ENCODE assay signal across 20 mouse cellular contexts in genomic region chr1:62976742-62977141, GRCm38 (mm10).
DNase-seq lines count a peak whose midpoint lies in the region; ATAC-seq and TF ChIP-seq lines count a peak whose summit lies in the region.
"Had no signal": no experiment of that assay in that cellular context is flagged by ENCODE, and none has a peak within 500 bp of the region (broad histone marks: within the 10 kb centered on the region; RNA-seq: fewer than 3 reads in every experiment).

No protein-coding gene starts in this region.

- no peak for TF ChIP-seq EP300 in liver, postnatal 0 days (IDR thresholded peaks at IDR 0.05; ENCODE audit: low read depth)

- no peak for TF ChIP-seq CTCF in liver, postnatal 0 days (IDR thresholded peaks at IDR 0.05; ENCODE audit: low read depth)

- H3K27me3 ChIP-seq in hindbrain, embryonic 11.5 days (ENCODE audit: control insufficient read depth, insufficient read depth, low read length): no peaks in the 10 kb centered on the region
- H3K27me3 ChIP-seq in hindbrain, embryonic 12.5 days: no peaks in the 10 kb centered on the region
- H3K27me3 ChIP-seq in embryonic facial prominence, embryonic 10.5 days (replicated peaks; ENCODE audit: low read depth, poor library complexity, severe bottlenecking): no peaks in the 10 kb centered on the region
- H3K27me3 ChIP-seq in liver, postnatal 0 days (ENCODE audit: insufficient read depth, low read length): no peaks in the 10 kb centered on the region
- H3K27me3 ChIP-seq: embryonic facial prominence, embryonic 15.5 days; forebrain, embryonic 13.5 days; hindbrain, embryonic 15.5 days had no signal

- H3K4me1 ChIP-seq in hindbrain, embryonic 11.5 days (replicated peaks; ENCODE audit: control insufficient read depth, insufficient read depth, low read length): no peaks in the 10 kb centered on the region
- no peaks in the 10 kb centered on the region for H3K4me1 ChIP-seq in hindbrain, embryonic 12.5 days
- H3K4me1 ChIP-seq in embryonic facial prominence, embryonic 10.5 days: no peaks in the 10 kb centered on the region
- H3K4me1 ChIP-seq in liver, postnatal 0 days (ENCODE audit: insufficient read depth): no peaks in the 10 kb centered on the region
- H3K4me1 ChIP-seq: embryonic facial prominence, embryonic 15.5 days; forebrain, embryonic 13.5 days; hindbrain, embryonic 15.5 days; midbrain, embryonic 13.5 days had no signal

- H3K27ac ChIP-seq in hindbrain, embryonic 11.5 days (ENCODE audit: low read depth, low read length): no peak overlapping the region
- H3K27ac ChIP-seq in hindbrain, embryonic 12.5 days: no peak overlapping the region
- H3K27ac ChIP-seq in embryonic facial prominence, embryonic 10.5 days (replicated peaks): no peak overlapping the region
- H3K27ac ChIP-seq in liver, postnatal 0 days (ENCODE audit: low read depth): no peak overlapping the region
- H3K27ac ChIP-seq: embryonic facial prominence, embryonic 15.5 days; forebrain, embryonic 13.5 days; hindbrain, embryonic 15.5 days; midbrain, embryonic 13.5 days had no signal

- H3K4me3 ChIP-seq in hindbrain, embryonic 11.5 days (ENCODE audit: low read depth, low read length): no peak overlapping the region
- H3K4me3 ChIP-seq in hindbrain, embryonic 12.5 days: no peak overlapping the region
- H3K4me3 ChIP-seq in embryonic facial prominence, embryonic 10.5 days: no peak overlapping the region
- no peak overlapping the region for H3K4me3 ChIP-seq in liver, postnatal 0 days (ENCODE audit: low read depth, low read length)
- H3K4me3 ChIP-seq: embryonic facial prominence, embryonic 15.5 days; forebrain, embryonic 13.5 days; hindbrain, embryonic 15.5 days; midbrain, embryonic 13.5 days had no signal

- no peak overlapping the region for H3K4me2 ChIP-seq in hindbrain, embryonic 11.5 days (replicated peaks; ENCODE audit: low read depth, low read length)
- H3K4me2 ChIP-seq in hindbrain, embryonic 12.5 days (replicated peaks): no peak overlapping the region
- H3K4me2 ChIP-seq in liver, postnatal 0 days (ENCODE audit: low read depth, low read length): no peak overlapping the region
- H3K4me2 ChIP-seq: embryonic facial prominence, embryonic 15.5 days; forebrain, embryonic 13.5 days; hindbrain, embryonic 15.5 days; lung, embryonic 14.5 days; midbrain, embryonic 13.5 days had no signal

- no peaks in the 10 kb centered on the region for H3K9me3 ChIP-seq in hindbrain, embryonic 11.5 days (ENCODE audit: control insufficient read depth, low read length)
- H3K9me3 ChIP-seq in hindbrain, embryonic 12.5 days (replicated peaks): no peaks in the 10 kb centered on the region
- no peaks in the 10 kb centered on the region for H3K9me3 ChIP-seq in embryonic facial prominence, embryonic 10.5 days
- no peaks in the 10 kb centered on the region for H3K9me3 ChIP-seq in liver, postnatal 0 days (ENCODE audit: low read length)
- H3K9me3 ChIP-seq: embryonic facial prominence, embryonic 15.5 days; forebrain, embryonic 13.5 days; hindbrain, embryonic 15.5 days; midbrain, embryonic 13.5 days had no signal

- no peak for ATAC-seq in hindbrain, embryonic 11.5 days (ENCODE audit: low FRiP score)
- no peak for ATAC-seq in hindbrain, embryonic 12.5 days (ENCODE audit: low FRiP score)
- peak; percentile 94 for ATAC-seq in liver, postnatal 0 days
- ATAC-seq: forebrain, embryonic 13.5 days; midbrain, embryonic 13.5 days had no signal

- WGBS in hindbrain, embryonic 11.5 days: 36% methylated on average over 3 of the region's 3 CpGs
- 35% methylated on average over 3 of the region's 3 CpGs for WGBS in hindbrain, embryonic 12.5 days
- WGBS in embryonic facial prominence, embryonic 10.5 days: 46% methylated on average over 3 of the region's 3 CpGs
- 49% methylated on average over 3 of the region's 3 CpGs for WGBS in liver, postnatal 0 days (ENCODE audit: insufficient replicate concordance)

- H3K9ac ChIP-seq in hindbrain, embryonic 11.5 days (ENCODE audit: low read depth, low read length): no peak overlapping the region
- no peak overlapping the region for H3K9ac ChIP-seq in hindbrain, embryonic 12.5 days
- no peak overlapping the region for H3K9ac ChIP-seq in liver, postnatal 0 days (replicated peaks)
- H3K9ac ChIP-seq: embryonic facial prominence, embryonic 15.5 days; forebrain, embryonic 13.5 days; hindbrain, embryonic 15.5 days; lung, embryonic 14.5 days; midbrain, embryonic 13.5 days had no signal

- H3K36me3 ChIP-seq in hindbrain, embryonic 11.5 days (ENCODE audit: control insufficient read depth, insufficient read depth, low read length): no peaks in the 10 kb centered on the region
- H3K36me3 ChIP-seq in hindbrain, embryonic 12.5 days: no peaks in the 10 kb centered on the region
- H3K36me3 ChIP-seq in embryonic facial prominence, embryonic 10.5 days (replicated peaks): no peaks in the 10 kb centered on the region
- no peaks in the 10 kb centered on the region for H3K36me3 ChIP-seq in liver, postnatal 0 days (replicated peaks; ENCODE audit: insufficient read depth, low read length)
- H3K36me3 ChIP-seq: embryonic facial prominence, embryonic 15.5 days; hindbrain, embryonic 15.5 days; midbrain, embryonic 13.5 days had no signal

- DNase-seq in hindbrain, embryonic 11.5 days (ENCODE audit: low spot score): peak; percentile 10
- DNase-seq in MN1 (ENCODE audit: low spot score): peak; percentile 58
- peak; percentile 52 for DNase-seq in embryonic facial prominence, embryonic 10.5 days (ENCODE audit: low spot score)
- DNase-seq in liver, postnatal 0 days: peak; percentile 21
- DNase-seq in kidney, postnatal 36 days: no peak
- no peak for DNase-seq in adrenal gland, adult 2 months
- DNase-seq: B cell, adult 2 months; cerebellum, adult 11 months; cerebellum, postnatal 14 days; gastrocnemius, postnatal 25 days; kidney, adult 9 months; retina, postnatal 1 day; right cerebral cortex, postnatal 4 days; thymus, postnatal 4 days had no signal

Comparison
In these comparisons a context has a peak if more than half of its experiments do, and no peak if none do; other contexts are left out.
1. DNase-seq: peak in hindbrain, embryonic 11.5 days (single experiment), MN1 (single experiment), embryonic facial prominence, embryonic 10.5 days (single experiment) and liver, postnatal 0 days (single experiment); none in kidney, postnatal 36 days (0 of 2) and adrenal gland, adult 2 months (single experiment).